Mouse (Mus musculus) kidney, adult 18-20 months (tissue): Measurements from ENCODE around the gene Gpr39.
"Not testable (repeated sequence)": the region's sequence is repeated elsewhere in the genome, so short reads cannot be mapped to it uniquely, and the experiment has no call there.

Source experiments
- DNase-seq: peaks from one replicate; pipeline ENCODE4 v3.0.0; 2021

Gpr39 gene

DNA sequence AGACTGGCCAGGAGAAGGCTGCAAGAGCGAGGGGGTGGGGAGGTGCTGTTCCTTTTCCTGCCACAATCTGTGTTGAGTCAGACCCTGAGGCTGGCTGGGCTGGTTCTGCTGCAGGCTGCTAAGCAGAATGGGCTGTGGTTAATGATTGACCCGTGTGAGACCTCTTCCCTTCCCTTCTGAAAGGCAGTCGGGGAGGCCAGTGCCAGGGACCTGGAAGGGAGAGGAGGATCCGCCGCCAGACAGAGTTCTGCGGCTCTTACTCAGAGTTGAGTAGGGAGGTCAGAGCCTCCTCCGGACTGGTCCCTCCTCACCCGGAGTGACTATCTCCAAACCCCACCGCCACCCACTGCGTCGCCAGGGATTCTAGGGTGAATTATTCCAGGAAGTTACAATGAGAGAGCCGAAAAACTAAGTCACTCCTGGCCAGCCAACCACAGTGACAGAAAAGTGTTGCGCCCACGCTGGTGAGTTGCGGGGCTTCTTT lies at the start of gene Gpr39:
TSS of gene Gpr39 (plus strand) at position 206 of the 484 bp plus-strand sequence.
- DNase-seq, result peak; percentile 77

DNA sequence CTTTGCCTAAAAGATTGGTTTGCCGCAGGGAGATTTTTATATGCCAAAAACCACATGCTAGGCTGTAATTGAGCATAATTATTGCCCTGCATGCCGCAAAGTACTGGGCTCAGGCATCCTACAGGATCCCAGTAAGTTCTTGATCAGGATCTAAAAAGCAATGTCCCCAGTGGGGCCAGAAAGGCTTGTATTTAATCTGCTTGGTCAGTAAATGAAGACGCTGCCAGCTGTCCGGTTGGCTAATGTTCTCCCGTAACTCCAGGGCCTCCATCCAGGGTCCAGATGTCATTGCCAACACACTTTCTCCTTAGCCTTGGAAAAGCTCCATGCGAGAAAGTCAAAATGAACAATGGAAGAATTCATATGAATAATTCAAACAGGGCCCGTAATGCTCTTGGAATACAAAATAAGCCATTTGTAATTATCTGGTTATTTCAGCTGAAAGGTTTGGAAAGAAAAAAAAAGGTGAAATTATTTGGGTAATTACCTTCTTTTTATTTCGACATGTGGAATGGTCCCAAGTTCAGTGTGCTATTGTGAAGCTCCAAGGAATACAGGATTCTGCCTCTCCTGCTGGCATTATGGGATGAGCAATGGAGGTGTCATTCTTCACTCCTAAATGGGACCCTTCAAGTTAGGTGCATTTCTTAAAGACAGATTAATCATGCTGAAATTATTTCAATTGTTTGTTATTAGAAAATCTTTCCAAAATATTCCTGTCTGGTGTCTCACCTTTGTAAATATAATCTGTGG lies 37.1 kb upstream of the Gpr39 start:
- DNase-seq, result no peak

DNA sequence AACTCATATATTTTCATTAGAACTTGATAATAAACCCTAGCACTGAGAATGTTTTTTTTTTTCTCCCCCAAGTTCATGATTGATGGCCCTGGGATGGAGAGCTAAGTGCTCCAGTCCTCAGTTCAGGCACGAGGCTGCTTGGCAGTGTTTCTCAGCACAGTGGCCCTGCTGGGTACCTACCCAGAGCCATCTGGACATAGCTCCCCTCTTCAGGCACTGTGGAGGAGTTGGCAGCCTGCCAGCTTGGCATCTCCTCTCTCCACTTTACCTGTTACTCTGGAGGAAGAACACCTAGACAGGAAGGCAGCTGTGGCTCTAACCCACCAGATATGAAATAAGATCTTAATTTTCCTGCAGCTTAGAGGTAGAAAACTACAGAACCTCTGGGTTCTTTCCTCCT lies 33.2 kb upstream of the Gpr39 start:
- no peak for DNase-seq

DNA sequence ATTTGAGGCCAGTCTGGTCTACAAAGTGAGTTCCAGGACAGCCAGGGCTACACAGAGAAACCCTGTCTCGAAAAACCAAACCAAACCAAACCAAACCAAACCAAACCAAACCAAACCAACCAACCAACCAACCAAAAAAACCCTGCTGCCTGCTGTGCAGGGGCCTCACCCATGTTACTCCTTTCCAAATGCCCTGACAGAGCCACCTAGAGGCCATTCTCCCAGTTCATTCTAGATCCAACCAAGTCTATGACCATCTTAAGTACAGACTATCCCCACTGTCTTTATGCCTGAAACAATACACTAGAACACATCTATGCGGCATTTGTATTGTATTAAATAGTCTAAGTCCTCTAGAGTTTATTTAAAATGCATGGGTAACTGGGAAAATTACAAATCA lies 30.0 kb upstream of the Gpr39 start:
- DNase-seq, result not testable (repeated sequence)

DNA sequence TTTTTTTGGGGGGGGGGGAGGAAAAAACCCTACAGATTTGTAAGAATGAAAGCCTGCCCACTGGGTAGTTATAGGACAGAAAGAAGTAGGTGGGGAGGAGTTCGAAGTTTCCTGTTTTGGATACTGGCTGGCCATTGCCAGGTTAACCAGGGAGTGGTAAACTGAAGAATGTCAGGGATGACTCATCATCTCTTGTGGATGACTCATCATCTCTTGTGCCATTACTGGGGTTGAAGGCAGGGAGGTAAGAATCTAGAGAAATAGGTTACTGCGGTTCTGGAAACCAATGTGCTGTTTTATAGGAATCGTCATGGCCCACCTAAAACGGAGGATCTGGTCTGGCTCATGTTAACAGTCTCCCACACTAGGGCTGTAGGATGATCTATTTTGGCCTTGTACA lies 28.8 kb upstream of the Gpr39 start:
- no peak for DNase-seq

DNA sequence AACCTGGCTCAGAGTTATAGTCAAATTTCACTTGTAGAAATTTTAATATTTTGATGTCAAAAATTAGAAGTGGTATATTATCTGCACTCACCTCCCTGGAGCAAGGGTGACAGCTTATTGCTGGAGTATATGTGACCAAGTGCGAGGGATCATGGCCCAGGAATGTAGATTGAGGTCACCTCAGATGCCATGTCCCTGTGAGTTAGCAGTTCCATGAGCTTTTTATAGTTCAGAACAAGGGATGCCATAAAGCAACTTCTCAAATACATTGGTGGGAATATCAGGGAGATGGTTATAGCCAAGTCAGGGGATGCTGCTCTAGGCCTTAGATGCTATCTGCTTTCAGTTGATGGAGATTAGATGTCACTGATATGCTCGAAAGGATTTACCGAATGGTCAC lies 27.7 kb upstream of the Gpr39 start:
- DNase-seq, result no peak

DNA sequence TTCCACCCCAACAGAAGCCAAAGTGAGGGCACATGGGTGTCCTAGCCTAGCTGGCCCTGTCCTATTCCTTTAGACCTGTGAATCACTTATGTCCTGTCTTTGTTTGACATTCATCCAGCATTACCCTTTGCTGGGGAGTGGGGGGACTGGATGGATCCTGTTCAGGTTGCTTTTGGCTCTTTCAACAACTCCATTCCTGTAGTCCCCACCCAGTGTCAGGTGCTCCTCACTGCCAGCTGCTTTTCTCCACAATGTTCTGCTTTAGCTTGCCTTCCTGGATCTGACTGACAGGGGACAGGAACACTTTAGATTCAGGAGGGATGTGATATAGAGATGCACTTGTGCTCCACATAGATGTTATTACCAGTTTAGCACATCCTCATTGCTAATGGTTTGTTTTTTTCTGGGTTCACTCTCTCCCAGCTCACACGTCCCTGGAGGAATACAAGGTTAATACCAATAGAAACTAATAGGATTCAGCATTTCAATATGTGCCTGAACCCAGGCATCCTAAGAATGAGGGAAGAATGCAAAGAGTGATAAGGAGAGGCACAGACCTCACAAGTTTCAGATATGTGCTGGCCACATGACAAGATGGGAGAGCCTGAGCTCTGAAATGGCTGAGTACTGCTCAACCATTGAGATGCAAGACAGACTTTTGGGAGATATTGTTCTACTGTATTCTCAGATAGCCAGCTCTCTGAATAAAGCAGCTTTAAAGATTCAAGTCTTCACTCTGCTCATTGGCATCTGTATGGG lies 23.8 kb upstream of the Gpr39 start:
- no peak for DNase-seq

DNA sequence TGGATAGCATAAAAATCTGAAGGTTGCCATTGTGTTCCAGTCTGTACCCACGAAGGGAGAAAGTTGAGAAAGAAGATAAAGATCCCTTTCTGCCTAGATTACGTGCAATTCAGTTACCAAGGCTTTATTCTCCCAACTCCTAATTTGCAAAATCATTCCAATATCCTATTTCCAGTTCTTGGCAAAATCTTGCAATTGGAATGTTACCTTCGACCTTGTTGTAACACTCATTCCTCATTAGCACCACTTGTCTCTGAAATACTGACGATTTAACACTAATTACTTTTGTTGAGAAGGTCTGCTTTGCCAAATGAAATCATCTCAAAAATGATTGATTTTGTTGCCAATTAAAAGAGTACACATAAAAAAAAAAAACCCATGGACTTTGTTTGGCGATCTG lies 19.4 kb upstream of the Gpr39 start:
- no peak for DNase-seq

DNA sequence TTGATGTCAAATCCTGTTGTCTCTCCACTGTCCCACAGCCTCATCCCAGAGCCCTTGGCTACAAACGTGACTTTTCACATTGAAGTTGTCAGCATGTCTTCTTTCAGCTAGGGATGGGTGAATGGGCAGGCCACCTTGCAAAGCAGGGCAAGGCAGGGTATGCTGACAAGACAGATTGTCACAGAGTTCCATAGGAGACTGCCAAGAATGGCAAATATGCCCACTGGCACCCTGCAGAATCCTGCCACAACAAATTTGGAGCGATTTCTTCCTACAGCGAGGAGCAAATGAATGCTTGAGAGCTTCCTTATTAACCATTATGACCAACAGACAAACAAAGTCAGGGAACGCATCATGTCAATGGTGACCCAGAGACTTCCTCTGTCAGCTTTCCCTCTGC lies 16.6 kb upstream of the Gpr39 start:
- DNase-seq, result no peak

DNA sequence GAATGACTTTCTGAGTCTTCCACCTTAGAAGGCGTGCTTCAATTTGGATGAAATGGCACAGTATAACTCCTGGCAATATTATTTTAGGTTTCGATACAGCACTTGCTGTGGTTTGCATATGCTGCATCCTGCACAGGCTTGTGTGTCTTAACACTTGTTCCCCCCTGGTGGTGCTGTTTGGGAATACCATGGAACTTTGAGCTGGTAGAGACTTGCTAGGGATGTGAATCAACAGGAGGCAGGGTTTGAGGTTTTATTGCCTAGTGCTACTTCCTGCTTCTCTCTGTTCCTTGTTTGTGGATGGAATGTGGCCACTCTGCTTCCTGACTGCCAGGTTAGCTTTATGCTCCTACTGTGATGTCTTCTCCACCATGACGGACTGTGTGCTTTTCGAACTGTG lies 15.9 kb upstream of the Gpr39 start:
- DNase-seq, result no peak

DNA sequence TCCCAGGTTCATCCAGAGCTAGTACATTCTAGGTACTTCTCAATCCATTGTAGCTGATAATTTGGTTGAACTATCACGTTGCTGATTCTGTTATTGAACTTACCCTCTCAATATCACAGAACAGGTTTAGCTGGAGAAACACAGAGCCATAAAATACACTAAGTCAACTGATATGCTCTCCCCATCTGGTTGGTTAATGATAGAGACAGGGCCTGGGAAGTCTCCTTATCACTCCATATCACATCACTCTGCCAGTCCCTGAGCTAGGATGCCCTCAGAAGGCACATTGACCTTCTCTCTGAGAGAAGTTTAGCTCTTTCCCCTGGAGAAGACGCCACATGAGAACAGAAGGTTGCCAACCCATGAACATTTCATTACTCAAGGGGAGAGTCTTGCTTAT lies 14.7 kb upstream of the Gpr39 start:
- DNase-seq, result no peak

DNA sequence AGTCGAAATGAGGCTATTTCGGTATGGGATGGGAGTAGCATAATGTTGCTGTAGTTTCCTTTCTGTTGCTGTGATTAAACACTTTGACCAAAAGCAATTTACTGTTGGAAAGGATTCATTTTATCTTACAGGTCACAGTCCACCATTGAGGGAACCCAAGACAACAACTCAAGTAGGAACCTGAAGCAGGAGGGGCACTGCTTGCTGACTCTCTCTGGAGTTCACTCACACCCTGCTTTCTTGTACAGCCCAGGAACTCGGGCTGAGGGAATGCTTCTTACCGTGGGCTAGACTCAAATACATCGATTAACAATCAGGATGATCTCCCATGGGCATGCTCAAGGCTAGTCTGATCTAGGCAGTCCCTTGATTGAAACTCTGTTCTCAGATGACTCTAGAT lies 14.1 kb upstream of the Gpr39 start:
- no peak for DNase-seq

DNA sequence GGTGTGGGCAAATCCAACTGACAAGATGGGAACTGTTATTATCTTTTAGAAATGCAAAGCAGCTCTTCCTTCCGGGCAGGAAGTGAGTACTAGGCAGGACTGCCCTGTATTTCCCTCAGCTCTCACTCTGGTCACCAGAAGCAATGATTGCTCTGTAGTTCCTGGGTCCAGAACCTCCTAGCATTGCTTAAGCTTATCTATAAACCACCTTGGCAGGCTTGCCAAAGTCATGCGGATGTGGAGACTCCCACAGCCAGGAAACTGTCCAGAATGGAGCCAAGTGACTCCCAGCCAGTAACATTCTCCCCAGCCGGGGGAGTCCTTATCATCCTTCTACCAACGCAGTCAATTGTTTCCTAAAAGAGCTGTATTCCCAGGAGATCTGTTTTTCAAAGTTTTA lies 13.7 kb upstream of the Gpr39 start:
- DNase-seq, result peak; percentile 6

DNA sequence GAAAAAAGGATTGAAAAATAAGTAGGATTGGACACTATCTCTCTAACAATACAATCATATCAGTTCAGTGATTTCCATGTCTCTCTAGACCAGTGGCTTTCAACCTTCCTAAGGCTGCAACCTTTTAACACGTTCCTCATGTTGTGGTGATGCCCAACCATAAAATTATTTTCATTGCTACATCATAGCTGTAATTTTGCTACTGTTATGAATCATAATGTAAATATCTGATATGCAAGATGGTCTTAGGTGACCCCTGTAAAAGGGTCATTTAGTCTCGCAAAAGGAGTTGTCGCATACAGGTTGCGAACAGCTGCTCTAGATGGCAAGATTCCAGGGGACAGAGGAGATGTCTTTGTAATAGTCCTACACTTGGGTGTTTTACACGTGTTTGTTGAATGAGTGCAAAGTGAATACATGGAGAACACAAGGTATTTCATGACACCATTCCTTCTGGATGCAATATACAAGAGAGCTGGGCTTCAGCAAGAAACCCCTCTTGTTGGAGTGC lies 11.6 kb upstream of the Gpr39 start:
- no peak for DNase-seq

DNA sequence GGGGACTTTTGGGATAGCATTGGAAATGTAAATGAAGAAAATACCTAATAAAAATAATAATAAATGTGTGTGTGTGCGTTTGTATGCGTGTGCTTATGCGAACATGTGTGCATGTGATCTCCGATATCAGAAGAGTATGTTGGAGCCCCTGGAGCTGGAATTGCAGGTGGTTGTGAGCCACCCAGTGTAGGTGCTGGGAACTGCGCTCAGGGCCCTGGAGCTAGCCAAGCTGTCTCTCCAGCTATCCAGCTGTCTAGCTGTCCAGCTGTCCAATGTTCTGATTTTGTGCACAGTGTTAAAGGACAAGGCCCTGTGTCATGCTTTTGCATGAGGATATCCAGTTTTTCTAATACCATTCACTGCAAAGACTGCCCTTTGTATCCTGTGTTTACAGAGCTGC lies 7.8 kb upstream of the Gpr39 start:
- DNase-seq, result no peak

DNA sequence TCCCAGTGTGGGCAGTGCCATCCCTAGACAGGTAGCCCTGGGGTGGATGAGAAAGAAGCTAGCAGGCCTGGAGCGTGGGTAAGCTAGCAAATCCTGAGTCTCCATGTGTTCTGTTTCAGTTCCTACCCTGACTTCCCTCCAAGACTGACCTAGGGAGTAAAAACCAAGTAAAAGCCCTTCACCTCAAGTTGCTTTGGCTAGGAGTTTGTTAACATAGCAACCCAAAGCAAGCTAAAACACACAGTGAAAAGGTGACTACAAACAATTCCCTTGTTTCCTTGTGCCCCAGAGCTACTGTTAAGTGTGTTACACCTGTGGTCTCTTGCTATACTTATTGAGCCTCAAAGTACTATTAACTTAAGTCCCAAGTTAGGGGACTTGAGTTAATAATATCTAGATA lies 1.6 kb upstream of the Gpr39 start:
- no peak for DNase-seq

DNA sequence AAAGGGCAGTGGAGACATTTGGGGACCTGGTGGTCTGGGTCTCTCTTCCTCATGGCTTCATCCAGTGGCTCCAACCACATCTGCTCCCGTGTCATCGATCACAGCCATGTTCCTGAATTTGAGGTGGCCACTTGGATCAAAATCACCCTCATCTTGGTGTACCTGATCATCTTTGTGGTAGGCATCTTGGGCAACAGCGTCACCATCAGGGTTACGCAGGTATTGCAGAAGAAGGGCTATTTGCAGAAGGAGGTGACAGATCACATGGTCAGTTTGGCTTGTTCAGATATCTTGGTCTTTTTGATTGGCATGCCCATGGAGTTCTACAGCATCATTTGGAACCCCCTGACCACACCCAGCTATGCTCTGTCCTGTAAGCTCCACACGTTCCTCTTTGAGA lies 491 bp downstream of the Gpr39 start:
- DNase-seq, result no peak

DNA sequence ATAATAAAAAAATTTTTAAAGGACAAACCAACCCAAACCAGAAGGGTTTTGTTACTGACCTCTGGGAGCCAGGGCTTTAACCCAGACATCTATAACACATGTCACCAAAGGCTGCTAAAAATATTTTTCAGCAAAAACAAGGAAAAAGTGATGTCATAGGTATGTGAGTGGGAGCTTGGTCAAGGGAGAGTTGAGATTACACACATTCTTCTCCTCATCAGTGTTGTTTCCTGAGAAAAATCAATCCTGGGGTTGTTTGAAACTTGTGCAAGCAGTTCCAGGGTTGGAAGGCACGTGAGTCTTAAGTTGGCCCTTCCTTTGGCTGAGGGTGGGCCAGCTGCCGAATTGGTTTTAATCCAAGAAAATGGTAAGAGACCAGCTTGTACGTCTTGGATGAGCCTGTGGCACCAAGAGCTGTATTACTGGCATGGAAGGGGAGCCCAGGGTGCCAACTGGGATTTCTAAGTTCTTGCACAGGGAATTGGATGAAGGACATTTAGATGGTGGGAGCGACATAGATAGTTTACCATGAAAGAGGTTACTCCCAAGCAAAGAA lies 2.8 kb downstream of the Gpr39 start:
- DNase-seq, result no peak

DNA sequence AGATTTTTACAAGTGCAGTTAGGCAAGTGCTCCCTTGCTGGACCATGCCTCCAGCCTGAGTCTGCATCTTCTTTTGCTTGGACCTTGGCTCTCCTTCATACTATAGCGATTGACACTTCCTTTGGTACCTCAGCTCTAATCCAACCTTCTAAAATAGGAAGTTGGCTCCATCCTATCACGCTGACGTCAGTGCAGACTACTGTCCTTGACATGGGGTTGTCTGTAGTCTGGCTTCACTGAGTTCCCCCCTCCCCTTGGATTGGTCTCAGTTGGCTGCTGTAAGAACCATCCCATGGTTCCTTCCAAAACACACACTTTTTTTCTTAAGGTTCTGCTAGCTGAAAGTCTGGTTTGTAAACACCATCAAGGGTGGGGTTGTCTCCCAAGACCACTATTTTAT lies 7.6 kb downstream of the Gpr39 start:
- DNase-seq, result no peak

DNA sequence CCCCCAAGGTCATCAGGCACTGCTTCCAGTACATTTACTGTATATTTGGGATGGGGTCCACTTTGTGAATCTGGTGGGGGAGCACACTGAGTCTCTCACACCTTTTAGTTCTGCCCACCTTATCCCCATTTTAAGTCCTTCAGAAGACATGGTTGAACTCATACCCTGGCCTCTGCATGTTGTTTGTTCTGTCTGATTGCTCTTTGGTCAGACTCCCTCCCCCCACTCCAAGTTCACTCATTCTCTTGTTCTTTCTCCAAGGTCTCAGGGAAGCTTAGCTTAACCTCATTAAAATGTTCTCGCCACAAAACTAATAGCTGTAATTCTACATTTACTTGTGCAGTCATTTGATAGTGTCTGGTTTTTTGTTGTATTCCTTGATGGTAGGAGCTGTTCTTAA lies 8.5 kb downstream of the Gpr39 start:
- no peak for DNase-seq

DNA sequence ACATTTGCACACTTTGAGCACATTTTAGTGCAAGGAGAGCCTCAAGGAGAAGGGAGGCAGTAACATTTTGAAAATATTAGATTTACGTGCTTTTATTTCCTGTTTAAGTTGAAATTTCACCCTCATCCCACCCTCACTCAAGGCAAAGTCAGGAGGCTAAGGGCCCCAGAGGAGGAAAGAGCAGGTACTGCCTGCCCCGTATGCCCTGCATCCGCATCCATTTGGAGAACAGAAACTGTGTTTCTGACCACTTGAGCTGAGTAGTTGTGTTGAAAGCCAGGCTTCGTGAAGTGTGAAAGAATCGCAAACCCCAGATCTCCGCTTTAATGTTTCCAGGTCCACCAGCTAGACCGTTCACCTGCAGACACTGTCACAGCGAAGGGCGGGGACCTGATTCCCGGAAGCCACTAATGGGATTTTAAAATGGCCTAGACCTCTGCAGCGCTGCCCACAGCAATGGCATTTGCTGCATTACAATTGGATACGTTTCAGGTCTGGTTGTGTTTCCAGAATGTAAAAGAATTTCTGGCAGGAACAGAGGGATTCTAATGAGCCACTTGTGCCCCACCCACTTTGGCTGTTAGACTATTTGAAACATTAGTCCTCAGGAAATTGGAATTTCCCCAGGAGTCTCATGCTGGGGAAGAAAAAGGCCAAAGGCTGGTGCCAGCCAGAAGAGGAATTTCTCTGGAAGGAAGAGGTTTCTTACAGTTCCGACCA lies 11.1 kb downstream of the Gpr39 start:
- peak; percentile 19 for DNase-seq

DNA sequence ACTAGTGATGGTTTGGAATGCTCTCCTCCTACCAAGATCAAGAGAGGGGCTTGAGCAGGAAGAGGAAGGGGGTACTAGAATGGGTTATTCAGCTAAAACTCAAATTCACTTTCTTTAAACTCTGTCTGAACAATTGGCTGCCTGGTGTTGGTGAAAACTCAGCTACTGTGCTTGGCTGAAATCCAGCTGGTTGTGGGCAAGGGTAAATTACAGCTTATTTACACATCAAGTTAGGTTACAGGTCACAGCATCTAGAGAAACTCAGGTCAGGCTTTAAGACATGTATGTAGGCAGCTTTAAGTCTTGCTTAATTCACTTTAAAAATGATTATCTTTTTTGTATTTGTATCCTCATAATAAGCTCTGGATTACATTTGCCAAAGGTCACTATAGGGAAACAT lies 16.7 kb downstream of the Gpr39 start:
- DNase-seq, result no peak

DNA sequence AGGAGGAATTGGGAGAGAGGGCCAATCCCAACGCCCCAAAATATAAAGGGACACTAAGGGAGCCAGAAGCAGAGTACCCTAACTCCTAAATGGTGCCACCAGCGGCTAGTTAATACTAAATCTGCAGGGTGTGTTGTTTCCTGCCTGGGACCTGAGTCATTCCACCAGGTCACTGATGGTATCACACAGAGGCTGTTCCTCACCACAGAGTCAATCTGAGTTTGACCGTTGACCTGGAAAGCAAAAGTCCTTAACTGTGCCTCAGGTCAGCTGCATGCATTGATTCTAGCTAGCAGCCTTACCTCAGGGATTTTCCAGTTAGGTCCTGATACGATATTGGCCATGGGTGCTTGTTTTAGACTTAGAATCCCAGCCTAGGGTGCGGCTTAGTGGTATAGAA lies 17.5 kb downstream of the Gpr39 start:
- DNase-seq, result peak; percentile 10
